Mouse (Mus musculus) thymus, postnatal 0 days (tissue): ENCODE measurements around the gene Rab42. TPM values are rescaled to one million over a fixed set of nuclear protein-coding genes. Genes with fewer than 3 reads are reported as not detected.
"Not testable (repeated sequence)": the region's sequence is repeated elsewhere in the genome, so short reads cannot be mapped to it uniquely, and the experiment has no call there.

Experiments used
- DNase-seq: peaks from one replicate; pipeline ENCODE4 v3.0.0-alpha.2; 2015; ENCODE audit warnings: low spot score
- polyA plus RNA-seq: library from polyadenylated mRNA; unstranded; fragments of >200 nt; fragmentation: Nextera tagmentation; extraction: Ambion mirVana; gene quantifications from 2 replicates; pipeline ENCODE4 v1.2.1, GENCODE M21; 2015

The Rab42 gene
- polyA plus RNA-seq, 1 experiment from 2014 or later: 11.9 TPM

- no peak for DNase-seq
These were observed 9.4 kb upstream of the Rab42 start for GRCm38 (mm10) chr4:132312627-132313026.

DNA sequence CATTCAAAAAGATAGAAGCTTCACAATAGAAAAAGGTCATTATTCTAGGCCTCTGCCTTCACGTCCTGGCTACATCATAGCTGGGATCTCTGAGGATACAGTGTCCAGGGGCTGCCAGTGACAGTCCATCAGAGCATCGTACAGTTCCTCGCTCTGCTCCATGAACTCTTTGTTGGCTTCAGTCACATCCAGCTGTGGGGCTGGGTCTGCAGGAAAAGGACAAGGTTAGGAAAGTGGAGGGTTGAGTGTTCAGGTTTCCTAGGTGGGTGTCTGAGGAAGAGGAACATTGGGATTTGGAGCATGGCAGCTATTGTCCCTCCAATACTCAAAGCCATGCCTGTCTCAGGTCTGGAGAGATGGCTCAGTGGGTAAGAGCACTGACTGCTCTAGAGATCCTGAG lies 8.6 kb upstream of the Rab42 start:
- DNase-seq: no peak

DNA sequence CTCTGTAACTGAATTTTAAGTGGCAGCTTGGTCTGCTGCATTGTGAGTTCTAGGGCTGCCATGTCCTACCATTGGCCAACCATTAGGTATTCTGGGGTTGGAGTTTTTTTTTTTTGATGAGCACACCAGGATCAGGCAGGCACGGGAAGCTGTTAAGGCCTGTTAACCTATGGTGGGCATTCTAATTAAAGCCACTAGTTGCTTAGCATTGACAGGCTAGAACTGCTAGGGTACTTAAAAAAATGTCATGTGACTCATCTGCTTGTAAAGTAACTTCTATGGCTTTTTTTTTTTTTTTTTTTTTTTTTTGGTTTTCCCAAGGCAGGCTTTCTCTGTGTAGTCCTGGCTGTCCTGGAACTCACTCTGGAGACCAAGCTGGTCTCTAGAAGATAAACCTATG lies 8.0 kb upstream of the Rab42 start:
- no peak for DNase-seq

DNA sequence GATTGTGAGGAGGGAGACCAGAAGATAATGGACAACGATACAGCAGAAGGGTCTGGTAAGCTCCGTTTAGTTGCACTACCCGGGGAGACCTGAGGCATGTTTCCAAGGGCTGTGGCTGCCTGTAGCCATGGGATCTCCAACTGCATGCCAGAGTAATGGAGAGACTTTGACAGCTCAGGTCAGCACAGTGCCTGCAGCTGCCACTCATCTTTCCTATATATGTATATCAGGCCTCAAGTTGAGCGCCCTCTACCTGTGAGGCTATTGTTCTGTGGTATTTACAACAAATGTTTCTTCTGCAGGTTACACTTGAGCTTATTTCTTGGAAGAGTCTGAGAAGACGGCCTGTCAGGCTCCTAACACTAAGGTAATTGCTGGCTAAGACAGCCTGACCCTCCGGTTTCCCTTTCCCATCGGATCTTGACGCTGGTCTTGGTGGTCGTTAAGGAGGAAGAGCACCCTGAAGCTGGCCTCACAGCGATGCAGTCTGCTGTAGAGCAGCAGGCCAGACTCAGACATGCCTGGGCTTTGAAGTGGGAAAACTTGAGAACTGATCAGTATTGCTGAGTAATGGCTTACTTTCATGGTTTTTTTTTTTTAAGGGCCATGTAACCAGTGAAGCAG lies 6.8 kb upstream of the Rab42 start:
- peak; percentile 81 for DNase-seq

GRCm38 (mm10) chr4:132309140-132309848 lies 6.1 kb upstream of the Rab42 start:
- no peak for DNase-seq

DNA sequence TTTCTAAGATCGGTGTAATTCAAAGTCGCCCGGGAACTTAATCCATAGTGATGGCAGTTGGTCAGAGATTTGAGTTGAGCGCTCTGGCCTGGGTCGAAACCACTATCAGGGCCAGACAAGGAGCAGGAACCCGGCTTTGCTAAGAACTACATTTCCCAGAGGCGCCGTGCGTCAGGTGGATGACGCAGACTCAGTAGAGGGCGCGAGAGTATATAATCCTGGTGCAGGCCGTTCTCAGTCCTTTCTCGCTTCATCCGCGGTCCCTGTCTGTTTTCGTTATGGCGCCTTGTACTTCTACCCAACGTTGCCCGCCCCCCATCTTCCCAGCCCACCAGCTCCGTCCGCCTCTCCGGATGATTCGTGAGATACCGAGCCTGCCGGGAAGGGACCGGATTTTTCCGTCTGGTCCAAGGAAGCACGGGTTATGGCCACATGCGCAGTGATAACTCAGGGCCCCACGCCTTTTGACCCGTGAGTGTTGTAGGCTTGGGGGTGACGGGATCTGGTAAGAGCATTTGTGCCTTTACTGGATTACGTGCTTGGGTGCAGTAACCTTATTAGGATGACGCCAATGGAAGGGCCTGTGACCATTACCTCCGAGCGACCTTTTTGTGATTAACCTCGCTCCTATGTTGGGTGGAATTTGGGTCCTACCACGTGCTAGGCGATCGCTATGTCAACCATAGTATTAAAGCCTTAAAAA lies 5.4 kb upstream of the Rab42 start:
- peak; percentile 90 for DNase-seq

- no peak for DNase-seq
These were observed 2.8 kb upstream of the Rab42 start for GRCm38 (mm10) chr4:132306004-132306403.

DNA sequence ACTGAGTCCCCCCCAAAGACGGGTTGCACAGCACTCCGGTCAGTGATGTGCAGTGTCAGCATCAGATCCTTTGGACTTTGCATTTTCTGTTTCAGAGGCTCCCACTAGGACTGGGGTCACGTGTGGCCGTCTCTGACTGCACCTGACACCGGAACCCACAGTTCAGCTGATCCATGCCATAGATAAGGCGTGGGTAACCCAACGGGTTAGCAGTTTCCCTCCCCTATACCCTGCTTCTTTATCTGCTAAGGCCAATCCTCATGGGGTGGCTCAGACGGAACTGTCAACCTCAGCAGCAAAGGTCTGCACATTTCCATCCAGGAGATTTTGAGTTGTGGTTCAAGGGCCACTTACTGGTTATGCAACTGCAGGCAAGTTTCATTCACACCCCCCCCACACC lies 2.1 kb upstream of the Rab42 start:
- DNase-seq: no peak

DNA sequence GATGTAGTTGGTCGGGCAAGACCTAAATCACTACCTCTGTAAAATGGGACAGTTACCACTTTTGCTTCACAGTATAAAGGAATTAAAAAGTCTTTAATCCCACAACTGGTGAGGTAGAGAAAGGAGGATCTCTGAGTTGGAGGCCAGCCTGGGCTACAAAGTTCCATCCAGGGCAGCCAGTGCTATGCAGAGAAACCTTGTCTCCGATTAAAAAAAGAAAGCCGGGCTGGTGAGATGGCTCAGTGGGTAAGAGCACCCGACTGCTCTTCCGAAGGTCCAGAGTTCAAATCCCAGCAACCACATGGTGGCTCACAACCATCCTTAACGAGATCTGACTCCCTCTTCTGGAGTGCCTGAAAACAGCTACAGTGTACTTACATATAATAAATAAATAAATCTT lies 299 bp upstream of the Rab42 start:
- DNase-seq: not testable (repeated sequence)

DNA sequence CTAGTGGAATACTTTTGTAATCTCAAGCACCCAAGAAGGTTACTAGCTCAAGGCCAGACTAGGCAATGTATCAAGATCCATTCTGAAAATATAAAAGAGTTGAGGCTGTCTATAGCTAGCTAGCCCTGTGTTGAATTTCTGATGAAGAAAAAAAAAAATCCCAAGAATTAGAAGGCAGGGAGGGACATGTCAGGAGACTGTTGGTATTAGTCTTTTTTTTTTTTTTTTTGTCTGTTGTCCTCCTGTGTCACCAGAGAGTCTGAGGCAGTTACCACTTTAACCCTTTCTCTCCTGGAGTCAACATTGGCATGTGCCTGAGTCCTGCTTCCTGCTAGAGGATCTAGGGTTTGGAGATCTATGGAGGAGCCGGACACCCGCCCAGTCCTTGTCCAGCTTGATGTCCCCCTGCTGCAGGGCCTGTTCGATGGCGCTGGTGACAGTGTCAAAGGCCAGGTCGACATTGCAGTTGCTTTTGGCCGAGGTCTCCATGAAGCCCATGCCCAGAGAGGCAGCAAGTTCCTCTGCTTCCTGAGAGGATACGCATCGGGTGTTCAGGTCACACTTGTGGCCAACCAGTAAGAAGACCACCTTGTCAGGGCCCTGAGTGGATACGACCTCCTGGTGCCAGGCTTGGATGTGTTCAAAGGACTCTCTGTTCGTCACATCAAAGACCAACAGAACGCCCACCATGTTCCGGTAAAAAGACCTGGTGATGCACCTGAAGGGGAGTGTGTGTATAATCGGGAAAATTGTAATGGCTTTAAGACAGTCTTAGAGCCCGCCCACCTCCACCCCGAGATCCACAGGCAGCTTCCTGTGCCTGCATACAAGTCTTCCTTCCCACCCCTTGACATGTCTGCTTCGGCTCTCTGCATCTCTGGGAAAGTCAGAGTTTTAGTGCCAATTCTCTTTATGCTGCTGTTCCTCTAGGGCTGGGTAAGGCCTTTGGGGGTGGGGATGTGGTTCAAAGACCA lies 933 bp downstream of the Rab42 start:
- peak; percentile 32 for DNase-seq

GRCm38 (mm10) chr4:132301486-132301885 lies 1.7 kb downstream of the Rab42 start:
- DNase-seq: no peak

- DNase-seq: no peak
These were observed 3.3 kb downstream of the Rab42 start for GRCm38 (mm10) chr4:132299849-132300248.

DNA sequence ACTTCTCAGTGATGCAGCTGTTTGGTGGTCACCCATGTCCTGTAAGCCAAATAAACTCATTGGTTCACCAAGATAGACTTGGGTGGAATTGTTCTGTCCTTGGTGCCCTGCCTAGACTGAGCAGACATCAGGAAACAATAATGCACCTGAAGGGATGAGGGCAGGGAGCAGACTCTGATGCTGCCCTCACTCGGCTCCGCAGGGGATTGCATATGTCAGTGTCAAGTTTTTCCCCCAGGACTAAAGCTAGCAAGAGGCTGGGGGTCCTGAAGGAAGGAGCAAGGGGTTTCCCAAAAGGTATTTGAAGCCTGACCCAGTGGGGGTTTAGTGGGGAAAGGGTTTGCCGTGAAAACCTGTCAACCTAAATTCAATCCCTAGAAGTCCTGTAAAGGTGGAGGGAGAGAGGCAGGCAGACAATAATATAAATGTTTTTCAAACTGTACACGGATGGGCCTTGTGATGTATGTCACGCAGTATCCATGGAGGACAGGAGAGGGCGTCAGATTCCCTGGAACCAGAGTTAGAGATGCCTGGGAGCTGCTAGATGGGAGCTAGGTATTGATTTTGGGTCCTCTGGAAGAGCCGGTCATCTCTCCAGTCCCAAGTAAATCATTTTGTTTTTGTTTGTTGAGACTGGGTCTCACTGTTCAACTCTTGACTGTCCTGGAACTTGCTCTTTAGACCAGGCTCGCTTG lies 7.3 kb downstream of the Rab42 start:
- DNase-seq: no peak

- DNase-seq: no peak
These were observed 9.4 kb downstream of the Rab42 start for GRCm38 (mm10) chr4:132293682-132294240.

GRCm38 (mm10) chr4:132292988-132293387 lies 10.2 kb downstream of the Rab42 start:
- no peak for DNase-seq

DNA sequence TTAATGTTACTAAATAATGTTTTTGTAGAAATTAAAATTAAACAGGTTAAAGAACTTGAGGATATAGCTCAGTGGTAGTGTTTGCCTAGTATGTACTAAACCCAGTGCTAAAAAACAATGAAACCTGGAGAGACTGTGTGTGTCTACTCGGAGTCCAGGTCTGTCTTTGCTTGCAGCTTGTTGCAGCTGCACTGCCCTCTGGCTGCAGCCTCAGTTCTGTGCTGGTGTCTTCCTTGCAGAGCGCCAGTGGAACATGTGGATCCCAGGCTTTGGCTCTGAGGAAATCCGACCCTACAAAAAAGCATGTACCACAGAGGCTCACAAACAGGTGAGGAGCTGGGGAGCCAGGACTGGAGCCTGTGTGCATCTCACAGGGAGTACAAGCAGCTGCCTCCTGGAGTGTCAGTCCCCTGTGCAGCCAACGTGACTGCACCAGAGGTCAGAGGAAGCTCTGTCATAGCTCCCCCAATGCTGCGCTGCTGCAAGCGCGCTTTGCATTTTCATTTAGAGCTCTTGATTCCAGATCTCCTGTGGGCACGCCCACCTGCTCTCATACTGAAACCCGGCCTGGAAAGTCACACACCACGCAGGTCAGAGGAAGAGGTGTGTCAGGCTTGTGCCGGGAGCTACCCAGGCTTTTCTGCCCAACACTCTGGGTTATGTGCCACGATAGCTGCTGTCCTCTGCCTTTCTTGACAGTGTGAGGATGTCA lies 11.4 kb downstream of the Rab42 start:
- no peak for DNase-seq

DNA sequence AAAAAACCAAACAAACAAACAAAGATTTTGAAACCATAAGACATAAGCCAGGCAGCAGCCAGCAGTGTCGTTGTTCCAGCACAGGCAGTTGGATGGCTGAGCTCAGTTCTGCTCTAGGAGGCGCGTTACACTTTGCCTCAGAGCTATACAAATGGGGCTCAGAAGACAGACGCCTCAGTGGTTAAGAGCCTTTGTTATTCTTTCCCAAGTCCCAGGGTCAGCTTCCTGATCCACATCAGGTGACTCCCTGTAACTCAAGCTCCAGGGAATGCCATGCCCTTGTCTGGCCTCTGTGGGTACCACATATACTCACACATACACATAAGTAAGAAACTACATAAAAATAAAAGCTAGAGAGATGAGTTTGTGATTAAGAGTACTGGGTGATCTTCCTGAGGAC lies 12.1 kb downstream of the Rab42 start:
- DNase-seq: no peak

DNA sequence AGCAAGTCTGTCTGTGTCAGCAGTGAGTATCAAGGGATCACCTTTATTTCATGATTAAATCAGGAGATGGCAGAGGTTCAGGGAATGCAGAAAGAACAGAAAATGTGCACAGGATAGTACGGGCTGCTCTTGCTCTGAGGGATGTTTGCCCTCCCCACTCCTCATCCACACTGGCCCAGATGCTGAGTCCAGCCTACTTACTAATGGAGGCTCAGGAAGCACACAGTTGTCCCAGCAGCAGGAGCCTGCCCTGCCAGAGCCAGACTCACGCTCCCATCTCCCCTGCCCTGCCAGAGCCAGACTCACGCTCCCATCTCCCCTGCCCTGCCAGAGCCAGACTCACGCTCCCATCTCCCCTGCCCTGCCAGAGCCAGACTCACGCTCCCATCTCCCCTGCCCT lies 14.3 kb downstream of the Rab42 start:
- not testable (repeated sequence) for DNase-seq

DNA sequence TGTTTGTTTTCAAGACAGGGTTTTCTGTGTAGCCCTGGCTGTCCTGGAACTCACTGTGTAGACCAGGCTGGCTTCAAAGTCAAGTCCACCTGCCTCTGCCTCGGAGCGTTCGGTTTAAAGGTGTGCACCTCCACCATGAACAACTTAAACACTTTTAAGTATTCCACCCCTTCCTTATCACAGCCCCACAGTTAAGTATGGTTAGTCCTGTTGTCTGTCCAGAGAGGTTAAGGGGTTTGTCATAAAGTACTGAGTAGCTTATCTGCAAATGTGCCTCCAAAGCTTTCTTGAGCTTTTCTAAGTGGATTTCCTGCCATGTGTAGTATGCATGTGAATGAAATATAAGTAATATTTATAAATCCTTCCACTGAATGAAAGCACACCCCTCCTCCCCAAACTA lies 27.2 kb downstream of the Rab42 start:
- no peak for DNase-seq
